Mouse (Mus musculus) adrenal gland, adult 8-10 months (tissue): ENCODE measurements around the gene Slc12a6. TPM values are rescaled to one million over a fixed set of nuclear protein-coding genes. Genes with fewer than 3 reads are reported as not detected.
A peak's percentile ranks its signal among the peaks of the same experiment; 100 is the strongest.

ENCODE experiments used
- DNase-seq: peaks from one replicate; pipeline ENCODE4 v3.0.0; 2022
- total RNA-seq, 4 experiments: library from RNA; stranded (reverse); gene quantifications; 2 replicates each; pipeline ENCODE4 v1.2.4; 2022

Gene Slc12a6
- total RNA-seq, 4 experiments from 2014 or later, result 41.1 to 56.3 (median 49.1) TPM

DNA sequence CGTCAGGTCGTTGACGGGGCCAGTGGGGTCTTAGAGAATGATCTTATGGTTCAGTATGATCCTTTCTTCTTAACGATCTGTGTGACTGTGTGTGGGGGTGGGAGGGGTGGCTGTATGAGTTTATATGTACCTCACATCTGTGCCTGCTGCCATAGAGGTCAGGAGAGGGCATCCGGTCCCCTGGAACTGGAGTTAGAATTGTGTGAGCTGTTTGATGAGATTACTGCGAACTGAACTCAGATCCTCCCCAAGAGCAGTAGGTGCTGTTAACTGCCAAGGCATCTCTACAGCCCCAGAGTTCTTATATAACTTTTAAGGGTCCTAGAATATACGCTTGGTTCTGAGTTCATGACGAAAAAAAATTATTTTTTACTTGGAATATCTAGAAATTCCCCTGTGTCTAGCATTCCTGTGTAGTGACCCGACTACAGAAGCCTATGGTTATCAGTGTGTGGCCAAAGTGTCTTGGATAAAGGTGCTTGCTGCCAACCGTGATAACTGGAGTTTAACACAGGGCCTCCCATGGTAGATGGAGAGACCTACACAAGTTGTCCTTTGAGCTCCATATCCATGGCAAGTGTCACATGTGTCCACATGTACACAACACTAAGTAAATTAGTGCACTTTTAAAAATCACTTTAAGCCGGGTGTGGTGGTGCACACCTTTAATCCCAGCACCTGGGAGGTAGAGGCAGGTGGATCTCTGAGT lies 62.6 kb downstream of the Slc12a6 start:
- no peak for DNase-seq

DNA sequence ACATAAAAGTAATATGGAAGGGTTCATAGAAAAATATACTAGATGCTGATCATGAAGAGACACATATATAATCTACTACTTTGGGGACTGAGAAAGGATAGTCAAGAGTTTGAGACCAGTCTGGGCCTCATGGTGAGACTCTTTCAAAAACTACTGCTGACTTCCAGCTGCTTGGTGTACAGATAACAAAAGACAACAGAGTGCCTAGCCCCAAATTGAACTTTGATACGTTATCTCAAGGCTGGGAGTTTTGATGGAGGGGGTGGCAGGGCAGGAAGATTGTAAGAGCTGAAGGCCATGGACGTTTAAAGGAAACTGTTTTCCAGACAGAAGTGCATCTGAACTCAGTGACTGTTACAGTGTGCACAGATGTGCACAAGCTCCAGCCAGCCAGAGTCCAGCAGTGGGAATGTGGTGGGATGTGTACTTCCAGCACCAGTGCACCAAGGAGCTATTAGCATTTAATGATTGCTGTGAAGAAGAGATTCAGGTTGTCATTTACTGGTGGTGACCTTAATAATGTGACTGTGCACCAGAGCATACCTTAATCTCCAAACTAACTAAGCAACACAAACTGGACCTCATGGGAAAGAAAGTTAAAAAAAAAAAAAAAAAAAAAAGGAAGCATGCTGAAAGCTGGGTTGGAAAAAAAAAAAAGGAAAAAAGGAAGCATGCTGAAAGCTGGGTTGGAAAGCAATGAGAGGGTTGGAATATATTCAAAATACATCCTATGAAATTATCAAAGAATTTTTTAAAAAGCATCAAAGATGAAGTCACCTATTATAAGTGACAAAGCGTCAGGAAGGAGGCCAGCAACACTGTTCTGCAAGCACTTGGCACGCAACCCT lies 66.7 kb downstream of the Slc12a6 start:
- DNase-seq, result no peak

- no peak for DNase-seq
These were observed 71.6 kb downstream of the Slc12a6 start for GRCm38 (mm10) chr2:112337211-112337610.

GRCm38 (mm10) chr2:112339736-112340135 lies 74.1 kb downstream of the Slc12a6 start:
- DNase-seq, result no peak

DNA sequence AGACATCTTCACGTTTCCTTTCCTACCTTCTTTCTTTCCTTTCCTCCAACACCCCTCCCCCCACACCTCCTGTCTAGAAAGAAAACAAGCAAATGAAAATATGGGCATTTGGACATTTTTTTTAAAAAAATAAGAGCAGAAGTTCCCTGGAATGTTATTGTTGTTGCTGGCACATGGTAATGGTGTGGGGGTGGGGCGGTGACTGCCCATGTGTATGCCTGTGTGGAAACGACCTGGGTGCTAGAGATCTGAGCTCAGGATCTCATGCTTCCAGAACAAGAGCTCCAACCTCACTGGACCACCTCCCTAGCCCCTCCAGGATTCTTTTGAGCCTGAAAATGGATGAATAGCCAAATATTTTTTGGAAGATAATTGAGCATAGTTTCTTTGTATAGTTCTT lies 75.5 kb downstream of the Slc12a6 start:
- no peak for DNase-seq

DNA sequence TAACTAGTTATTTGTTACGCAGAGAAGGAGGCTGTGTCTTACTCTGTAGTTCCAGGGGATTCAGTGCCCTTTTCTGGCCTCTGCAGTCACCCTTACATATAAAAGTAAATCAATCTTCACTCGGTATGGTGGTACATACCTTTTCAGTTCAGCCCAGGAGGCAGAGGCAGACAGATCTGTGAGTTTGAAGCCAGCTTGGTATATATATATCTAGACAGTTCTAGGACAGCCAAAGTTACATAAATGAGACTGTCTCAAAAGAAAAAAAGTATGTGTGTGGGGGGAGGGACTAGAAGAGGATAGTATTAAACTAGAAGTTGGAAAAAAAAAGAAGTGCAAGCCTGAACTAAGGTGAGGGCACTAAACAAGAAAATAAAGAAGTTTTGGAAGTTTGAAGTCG lies 82.6 kb downstream of the Slc12a6 start:
- DNase-seq, result no peak

DNA sequence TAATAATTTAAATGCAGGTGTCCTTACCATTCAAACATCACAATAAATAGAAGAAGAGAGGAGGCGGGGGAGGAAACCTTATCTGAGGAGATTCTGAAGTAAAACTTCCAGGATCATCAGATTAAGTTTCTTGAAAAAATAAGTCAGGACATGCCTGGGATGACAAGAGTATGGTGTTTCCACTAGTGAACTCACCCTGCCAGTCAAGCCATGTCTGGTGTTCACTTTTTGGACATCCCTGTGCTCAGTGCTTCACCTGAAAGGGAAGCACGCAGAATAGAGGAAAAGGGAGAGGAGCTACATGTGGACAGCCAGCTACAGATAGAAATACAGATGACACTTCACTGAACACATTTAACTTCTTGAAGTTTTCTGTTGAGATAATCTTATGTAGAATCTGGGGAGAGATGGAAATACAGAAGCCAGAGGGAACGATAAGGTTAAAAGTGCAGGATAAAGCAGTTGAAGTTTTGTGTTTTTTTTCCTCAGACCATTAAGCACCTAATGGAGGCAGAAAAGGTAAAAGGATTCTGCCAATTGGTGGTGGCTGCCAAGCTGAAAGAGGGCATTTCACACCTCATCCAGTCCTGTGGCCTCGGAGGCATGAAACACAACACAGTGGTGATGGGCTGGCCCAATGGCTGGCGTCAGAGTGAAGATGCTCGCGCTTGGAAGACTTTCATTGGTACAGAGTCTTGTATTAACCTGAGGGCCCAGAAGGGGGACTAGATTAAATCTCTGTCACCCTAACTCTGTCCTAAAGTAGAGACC lies 88.2 kb downstream of the Slc12a6 start:
- no peak for DNase-seq

- DNase-seq, result no peak
These were observed 94.0 kb downstream of the Slc12a6 start for GRCm38 (mm10) chr2:112359611-112360010.

DNA sequence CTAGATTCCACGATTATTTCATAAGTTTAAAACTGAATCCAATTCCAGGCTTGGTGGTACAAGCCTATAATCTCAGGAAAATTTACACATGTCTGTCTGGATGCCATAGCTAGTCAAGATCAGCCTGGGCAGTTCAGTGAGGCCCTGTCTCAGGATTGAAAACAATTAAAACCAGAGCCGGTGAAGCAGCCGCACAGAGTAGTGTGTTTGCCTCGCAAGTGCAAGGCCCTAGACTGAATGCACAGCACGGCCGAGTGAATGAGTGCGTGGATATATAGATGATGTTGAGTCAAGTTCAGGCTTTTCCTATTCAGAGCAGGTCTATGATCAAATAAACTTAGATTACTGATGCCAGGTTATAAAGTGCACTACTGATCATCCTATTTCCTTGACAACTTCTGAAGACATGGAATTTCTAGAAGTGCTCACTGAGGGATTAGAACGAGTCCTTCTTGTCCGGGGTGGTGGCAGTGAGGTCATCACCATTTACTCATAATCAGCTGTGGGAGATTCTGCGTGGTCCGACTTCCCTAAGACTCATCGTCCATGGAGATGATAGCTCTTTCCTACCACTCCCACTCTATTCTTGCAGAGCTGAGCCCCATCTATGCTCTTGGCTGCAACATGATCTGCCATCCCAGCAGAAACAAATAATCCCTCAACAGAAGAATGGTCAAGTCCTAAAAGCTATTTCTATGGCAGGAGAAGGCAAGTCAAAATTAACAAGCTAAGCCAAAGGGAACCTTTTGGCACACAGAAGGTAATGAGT lies 94.6 kb downstream of the Slc12a6 start:
- no peak for DNase-seq

- no peak for DNase-seq
These were observed 95.2 kb downstream of the Slc12a6 start for GRCm38 (mm10) chr2:112360781-112361169.

DNA sequence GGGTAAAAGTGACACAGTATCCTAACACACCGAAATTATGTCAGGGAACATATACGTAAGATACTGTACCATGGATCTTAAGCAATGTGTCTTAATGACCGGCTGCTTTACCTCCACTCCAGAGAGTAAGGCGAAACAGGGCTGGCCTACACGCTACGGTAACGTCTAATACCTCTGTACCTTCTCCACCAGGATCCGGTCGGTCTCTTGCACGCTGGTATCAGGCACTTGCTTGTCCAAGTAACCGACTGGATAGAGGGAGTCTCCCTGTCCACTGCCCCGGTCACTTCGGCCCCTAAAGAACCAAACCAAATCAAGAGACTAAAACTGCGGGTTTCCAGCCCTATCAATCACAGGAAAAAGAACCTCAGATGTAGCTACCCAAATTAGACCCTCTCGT lies 101.6 kb downstream of the Slc12a6 start:
- no peak for DNase-seq

- peak; percentile 85 for DNase-seq
These were observed 102.4 kb downstream of the Slc12a6 start, which contains the start of gene Emc4 for GRCm38 (mm10) chr2:112367726-112368673. Gene Emc4 (minus strand): TSS chr2:112368027.

DNA sequence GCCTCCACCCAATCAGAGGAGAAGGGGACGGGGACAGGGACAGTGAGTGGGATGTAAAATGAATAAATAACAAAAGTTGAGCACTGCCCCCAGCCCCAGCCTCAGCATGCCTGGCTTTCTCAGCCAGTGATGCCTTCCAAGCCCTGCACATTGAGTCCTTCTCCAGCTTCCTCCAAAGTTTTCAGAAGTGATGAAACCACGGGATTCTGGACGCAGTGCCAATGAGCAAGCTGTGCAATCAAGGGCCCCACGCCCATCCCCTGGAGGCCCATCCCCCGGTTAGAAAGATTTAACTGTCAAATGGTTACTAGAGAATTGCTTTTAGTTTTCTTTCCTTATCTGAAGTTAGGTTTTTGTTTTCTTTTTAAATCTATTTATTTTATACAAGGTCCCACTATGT lies 104.3 kb downstream of the Slc12a6 start:
- DNase-seq, result peak; percentile 15

DNA sequence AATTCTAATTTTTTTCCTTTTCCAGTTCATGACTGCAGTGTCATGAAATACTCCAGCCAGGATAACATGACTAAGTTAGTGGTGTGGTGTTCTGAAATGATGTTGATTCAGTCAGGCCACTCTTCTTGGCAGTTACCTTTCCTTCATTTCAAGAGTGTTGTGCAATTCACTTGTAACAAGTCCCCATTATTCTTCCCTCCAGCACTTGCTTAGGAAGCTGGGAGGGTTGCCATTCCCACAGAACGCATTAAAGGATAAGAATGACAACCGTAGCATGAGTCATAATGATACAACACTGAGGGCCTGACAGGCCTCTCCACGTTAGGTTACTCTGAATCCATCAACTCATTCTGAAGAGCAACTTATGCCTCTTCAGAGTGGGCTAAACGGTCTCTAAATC lies 107.5 kb downstream of the Slc12a6 start:
- DNase-seq, result no peak

DNA sequence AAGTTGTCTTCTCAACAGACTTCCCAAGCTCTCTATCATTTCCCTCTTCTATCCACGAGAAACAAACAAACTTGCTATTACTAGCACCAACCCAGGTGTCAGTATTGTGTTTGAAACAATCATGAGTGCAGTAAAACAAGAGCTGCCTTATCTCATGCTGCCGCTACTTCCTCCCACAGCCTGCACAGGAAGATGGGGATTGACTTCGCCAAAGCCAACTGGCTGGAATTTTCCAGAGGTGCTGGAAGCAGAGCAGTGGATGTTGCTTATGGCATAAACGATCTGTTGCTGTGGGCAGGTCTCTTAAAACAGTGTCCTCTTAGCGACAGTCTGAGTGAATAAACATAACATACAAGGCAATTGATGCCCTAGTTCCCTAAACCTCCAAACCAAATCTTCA lies 109.0 kb downstream of the Slc12a6 start:
- DNase-seq, result no peak

DNA sequence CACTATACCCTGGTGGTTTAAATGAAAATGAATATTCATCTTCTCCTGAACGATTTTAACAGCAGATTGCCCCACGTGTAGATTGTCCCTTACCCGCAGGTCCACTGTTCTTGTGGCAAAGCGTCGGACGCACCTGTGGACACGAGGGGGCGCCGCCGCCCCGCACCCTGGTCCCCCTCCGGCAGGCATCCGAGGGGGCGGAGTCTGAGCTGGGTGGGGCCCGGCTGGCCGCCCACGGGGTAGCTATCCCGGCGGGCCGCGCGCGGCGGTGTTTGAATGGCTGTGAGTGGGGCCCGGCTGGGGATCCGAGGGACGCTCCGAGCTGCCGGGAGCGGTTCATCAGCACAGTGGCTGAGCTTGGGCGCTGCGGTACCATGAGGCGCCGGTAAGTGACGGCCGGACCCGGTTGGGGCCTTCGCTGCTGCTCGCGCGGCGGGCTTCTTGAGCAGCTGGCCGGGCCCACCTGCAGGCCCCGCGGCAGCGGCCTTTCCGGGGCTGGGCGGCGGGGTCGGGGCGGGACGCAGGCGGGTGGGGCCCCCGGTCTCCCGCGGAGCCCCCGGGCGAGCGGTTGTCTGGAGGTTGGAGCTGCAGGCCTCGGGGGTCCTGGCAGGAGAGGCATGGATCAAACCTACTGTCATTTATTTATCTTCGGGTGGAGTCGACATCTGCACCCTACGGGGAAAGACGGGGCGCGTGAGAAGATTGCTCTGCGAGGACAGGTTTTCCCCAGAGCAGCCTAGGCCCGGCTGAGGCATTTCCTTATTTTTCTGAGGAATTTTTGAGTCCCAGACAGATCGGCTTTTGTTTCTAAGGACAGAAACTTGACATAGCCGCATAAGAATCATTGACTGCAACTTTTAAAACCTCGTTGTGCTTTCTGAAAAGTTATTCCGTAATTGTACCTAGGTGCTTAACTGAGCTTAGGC lies 113.6 kb downstream of the Slc12a6 start, which contains the start of gene Katnbl1:
Gene Katnbl1 (plus strand): TSS at position 239 of the 926 bp plus-strand sequence.
- DNase-seq, result peak; percentile 88

DNA sequence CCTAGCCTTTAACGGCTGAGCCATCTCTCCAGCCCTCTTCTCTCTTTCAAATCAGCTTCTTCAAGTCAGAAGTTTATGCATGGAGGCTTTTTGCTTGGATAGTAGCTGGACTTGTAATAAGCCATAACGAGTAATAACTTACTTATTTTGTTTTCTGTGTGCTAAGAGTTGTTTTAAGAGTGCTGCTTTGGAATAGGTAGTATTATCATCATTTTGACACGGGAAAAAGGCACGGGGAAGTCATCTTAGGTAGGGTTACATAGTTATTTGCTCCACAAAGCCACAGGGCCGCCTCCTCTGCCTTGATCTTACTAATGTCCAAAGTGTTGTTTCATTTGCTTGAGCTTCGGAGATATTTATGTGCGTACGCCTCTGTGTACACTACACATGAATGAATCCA lies 114.5 kb downstream of the Slc12a6 start:
- DNase-seq, result no peak

DNA sequence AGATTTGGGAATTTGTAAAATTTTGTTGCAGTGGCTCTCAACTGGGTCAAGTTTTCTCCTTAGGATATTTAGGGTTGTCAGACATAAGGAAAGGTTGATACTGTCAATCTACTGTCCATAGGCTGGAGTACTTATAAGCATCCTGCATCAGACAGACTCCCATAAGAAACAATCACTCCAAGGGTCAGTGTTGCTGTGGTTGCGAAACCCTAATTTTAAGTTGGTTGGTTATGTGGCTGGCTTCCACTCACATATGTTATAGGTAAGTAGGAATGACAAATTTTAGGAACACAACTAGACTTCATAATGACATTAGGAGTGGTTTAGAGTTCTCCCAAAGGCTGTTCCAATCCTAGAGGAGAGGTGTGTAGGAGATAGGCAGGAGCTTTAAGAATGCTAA lies 115.6 kb downstream of the Slc12a6 start:
- DNase-seq, result no peak

GRCm38 (mm10) chr2:112390843-112391242 lies 125.2 kb downstream of the Slc12a6 start:
- no peak for DNase-seq
